Mouse (Mus musculus): Measurements from ENCODE around the gene Osbp. TPM values are rescaled to one million over a fixed set of nuclear protein-coding genes. Genes with fewer than 3 reads are reported as not detected.

Gene Osbp
- polyA plus RNA-seq, 1 experiment from 2014 or later, result 4.3 TPM

DNA sequence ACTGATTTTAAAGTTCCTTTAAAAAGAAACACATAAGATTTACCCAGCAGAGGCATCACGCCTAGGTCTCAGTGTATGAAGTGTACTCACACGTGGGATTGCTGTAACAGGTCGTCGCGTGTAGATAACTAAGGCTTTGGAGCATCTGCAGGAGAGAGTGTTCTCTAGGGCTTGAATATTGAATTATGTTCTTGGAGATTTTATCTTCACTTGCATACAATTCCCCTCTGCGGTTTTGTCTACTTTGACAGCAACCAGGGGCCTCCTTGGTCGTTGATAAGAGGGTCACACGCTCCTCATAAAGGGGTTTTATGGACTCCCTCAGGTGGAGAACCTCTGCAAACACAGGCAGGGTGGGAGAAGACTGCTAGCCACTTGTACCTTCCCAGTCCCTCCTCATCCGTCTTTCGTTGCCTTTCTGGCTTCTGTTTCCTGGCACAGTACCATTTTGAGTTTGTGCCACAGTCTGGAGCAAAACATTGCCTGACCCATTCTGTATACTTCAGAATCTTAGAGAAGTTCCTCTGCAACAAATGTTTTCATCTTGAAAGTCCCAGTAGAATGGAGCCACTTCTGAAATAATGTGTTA is 26.8 kb downstream of the Osbp start:
- Histone ChIP-seq H3K4me3 (no peak overlapping the region), H3K27me3 (no peaks in the 10 kb centered on the region), H3K27ac (replicated peaks) (no peak overlapping the region), H3K36me3 (peaks cover 72% of the 10 kb centered on the region), H3K9ac (replicated peaks) (no peak overlapping the region), H3K4me1 (no peaks in the 10 kb centered on the region), H3K4me2 (replicated peaks) (no peak overlapping the region), H3K9me3 (no peaks in the 10 kb centered on the region)
- no peak for ATAC-seq (replicated peaks)
- 92% methylated on average over 10 of the region's 10 CpGs for WGBS

DNA sequence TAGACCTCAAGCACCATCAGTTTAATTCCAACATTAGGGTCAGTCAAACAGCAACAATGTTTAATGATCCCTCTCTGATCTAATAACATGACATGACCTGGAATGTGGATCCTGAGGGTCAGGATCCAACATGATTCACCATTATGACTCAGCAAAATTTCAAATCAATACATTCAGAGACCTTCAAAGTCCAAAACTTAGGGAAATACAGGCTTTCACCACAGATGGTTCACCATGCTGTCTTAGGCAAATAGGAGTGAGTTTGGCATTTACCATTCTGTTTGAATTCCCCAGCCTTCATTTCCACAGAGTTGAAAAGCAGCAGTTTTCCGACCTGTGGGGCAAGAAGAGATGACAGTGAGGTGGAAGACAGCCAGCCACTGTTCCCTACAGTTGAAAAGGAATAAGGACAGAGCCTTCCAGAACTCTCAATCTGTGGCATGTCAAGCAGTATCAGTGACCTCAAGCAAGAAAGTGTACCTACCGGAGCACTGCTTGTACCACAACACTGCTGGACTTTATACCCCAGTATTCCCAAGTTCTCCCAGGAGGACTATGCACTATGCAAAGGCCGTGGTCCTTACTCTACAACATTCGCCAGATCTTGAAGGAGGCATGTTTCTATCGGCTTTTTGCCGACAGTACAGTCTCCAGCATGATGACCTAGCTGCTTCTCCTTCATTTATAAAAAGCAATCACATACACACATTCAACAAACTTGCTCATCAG is 29.1 kb downstream of the Osbp start:
- Histone ChIP-seq H3K36me3 (peaks cover 54% of the 10 kb centered on the region), H3K4me2 (replicated peaks) (no peak overlapping the region), H3K4me3 (no peak overlapping the region), H3K9me3 (no peaks in the 10 kb centered on the region), H3K4me1 (no peaks in the 10 kb centered on the region), H3K9ac (replicated peaks) (no peak overlapping the region), H3K27ac (replicated peaks) (no peak overlapping the region), H3K27me3 (no peaks in the 10 kb centered on the region)
- ATAC-seq (replicated peaks), result no peak
- WGBS, result 91% methylated on average over 6 of the region's 6 CpGs

DNA sequence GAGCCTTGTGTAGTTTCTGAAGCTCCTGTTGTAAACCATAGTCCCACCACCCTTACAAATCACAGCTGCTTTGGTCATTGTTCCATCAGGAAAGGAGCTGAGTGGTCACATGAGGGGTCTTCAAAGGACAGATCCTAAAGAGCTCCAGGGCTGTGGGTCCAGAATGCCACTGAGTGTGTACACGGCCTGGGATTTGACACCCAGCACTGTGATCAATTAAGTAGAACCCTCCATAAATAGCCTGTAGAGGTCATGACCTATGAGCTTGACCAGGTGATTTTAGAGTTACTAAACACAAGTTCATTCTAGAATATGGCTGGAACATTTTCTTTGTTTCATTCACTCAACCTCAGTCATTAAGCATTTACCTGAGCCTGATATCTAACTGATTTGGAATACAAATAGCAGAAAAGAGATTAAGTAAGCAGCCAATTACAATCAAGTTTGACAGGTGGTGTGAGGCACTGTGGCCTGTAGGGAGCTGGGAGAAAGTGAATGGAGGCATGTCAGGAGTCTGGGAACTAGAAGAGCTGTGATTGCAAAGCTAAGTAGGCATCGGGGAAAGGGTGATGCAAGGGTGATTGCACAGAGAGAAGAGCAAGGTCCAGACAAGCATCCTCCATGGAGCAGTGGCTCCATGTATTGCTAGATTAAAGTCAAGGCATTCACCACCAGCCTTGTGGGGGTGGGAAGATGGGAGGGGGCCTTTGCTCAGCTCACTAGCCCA is 30.1 kb downstream of the Osbp start:
- no peak overlapping the region for H3K27ac ChIP-seq (replicated peaks)
- no peaks in the 10 kb centered on the region for H3K27me3 ChIP-seq
- H3K4me1 ChIP-seq, result no peaks in the 10 kb centered on the region
- no peak for ATAC-seq (replicated peaks)
- H3K4me2 ChIP-seq (replicated peaks), result no peak overlapping the region
- WGBS, result 69% methylated on average over 2 of the region's 2 CpGs
- no peak overlapping the region for H3K4me3 ChIP-seq
- H3K36me3 ChIP-seq, result peaks cover 45% of the 10 kb centered on the region
- no peak overlapping the region for H3K9ac ChIP-seq (replicated peaks)
- no peaks in the 10 kb centered on the region for H3K9me3 ChIP-seq

DNA sequence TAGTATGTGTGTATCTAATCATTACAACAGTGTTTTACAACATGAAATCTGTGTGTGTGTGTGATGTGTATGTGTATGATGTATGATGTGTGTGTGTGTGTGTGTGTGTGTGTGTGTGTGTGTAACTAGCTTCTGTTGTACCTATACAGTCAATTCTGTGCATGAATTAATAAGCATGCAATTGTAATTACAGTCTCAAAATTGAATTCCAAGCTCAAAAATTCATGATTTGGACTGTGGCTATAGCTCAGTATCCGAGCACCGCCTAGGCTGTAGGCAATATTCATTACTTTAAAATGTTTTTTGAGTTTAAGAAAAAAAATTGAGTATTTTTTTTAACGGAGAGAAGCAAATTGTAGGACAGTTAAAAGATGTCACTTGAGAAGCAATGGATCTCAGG is 35.9 kb downstream of the Osbp start:
- no peak overlapping the region for H3K4me2 ChIP-seq (replicated peaks)
- no peaks in the 10 kb centered on the region for H3K9me3 ChIP-seq
- H3K36me3 ChIP-seq, result no peaks in the 10 kb centered on the region
- H3K27ac ChIP-seq (replicated peaks), result no peak overlapping the region
- no peaks in the 10 kb centered on the region for H3K27me3 ChIP-seq
- H3K9ac ChIP-seq (replicated peaks), result no peak overlapping the region
- H3K4me3 ChIP-seq, result no peak overlapping the region
- ATAC-seq (replicated peaks), result no peak
- 20% methylated on average over 3 of the region's 3 CpGs for WGBS
- H3K4me1 ChIP-seq, result peaks cover 16% of the 10 kb centered on the region

DNA sequence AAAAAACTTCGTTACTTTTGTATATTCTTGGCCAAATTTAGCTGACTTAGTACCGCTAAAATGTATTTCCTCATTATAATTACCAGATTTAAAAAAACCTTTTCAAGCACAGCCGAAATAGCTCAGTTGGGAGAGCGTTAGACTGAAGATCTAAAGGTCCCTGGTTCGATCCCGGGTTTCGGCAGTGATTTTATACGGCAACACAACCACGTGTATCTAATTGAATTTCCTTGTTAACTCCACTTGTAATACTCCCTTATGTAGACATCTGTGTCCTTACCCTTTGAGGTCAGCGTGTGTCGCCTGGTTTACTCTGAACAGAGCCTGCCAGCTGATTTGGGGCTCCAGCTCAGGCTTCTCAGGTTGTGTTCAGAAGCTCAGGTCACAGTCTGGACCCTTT is 36.4 kb downstream of the Osbp start:
- peak; percentile 33 for ATAC-seq (replicated peaks)
- WGBS, result 2% methylated on average over 11 of the region's 11 CpGs

DNA sequence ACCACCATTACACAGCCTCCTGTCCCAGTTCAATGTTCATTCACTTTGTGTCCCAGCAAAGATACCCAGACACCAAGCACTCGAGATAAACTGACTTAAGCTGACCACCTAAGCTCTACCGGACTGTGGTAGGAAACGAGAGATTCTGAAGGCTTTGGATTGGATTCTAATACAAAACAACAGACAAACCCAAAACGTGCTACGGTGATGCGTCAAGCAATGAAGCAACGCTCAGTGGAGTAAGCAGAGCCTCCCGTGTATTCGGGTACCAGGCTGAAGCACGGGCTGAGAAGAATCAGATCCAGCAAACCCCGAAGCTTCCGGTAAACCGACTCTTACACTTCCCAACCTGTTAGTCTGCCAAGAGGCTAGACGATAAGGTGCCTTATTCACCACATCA is 37.0 kb downstream of the Osbp start:
- WGBS, result 54% methylated on average over 14 of the region's 14 CpGs
- Histone ChIP-seq H3K9me3 (no peaks in the 10 kb centered on the region), H3K4me2 (replicated peaks) (peak overlapping the region; percentile 33), H3K4me1 (peaks cover 25% of the 10 kb centered on the region), H3K27ac (replicated peaks) (no peak overlapping the region), H3K36me3 (no peaks in the 10 kb centered on the region), H3K9ac (replicated peaks) (no peak overlapping the region), H3K27me3 (no peaks in the 10 kb centered on the region), H3K4me3 (peak overlapping the region; percentile 27)
- no peak for ATAC-seq (replicated peaks)

More for the DNA sequence above, 36.4 kb downstream of the Osbp start:
- no peaks in the 10 kb centered on the region for H3K9me3 ChIP-seq
- H3K4me3 ChIP-seq, result peak overlapping the region; percentile 27
- no peak overlapping the region for H3K9ac ChIP-seq (replicated peaks)
- no peak overlapping the region for H3K27ac ChIP-seq (replicated peaks)
- peak overlapping the region; percentile 33 for H3K4me2 ChIP-seq (replicated peaks)
- H3K36me3 ChIP-seq, result no peaks in the 10 kb centered on the region
- peaks cover 20% of the 10 kb centered on the region for H3K4me1 ChIP-seq
- no peaks in the 10 kb centered on the region for H3K27me3 ChIP-seq

DNA sequence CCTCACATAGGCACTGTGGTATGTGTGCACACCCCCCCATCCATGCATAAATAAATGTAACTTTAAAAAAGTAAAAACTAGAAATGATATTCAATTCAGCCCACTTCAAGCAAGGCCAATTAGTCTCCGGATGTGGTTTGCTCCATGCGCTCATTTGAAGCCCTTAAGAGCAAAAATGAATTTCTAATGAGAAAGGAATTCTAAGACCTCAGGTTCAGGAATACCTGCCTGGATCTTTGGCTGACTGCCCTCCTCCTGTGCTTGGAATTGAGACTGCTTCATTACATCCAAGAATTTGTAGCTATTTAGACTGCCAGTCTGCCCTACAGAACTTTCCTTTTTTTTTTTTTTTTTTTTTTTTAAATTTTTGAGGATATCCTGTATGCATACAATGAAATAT is 37.8 kb downstream of the Osbp start:
- Histone ChIP-seq H3K4me1 (peaks cover 25% of the 10 kb centered on the region), H3K4me2 (replicated peaks) (no peak overlapping the region), H3K36me3 (no peaks in the 10 kb centered on the region), H3K9ac (replicated peaks) (no peak overlapping the region), H3K4me3 (no peak overlapping the region), H3K27ac (replicated peaks) (no peak overlapping the region), H3K9me3 (no peaks in the 10 kb centered on the region), H3K27me3 (no peaks in the 10 kb centered on the region)
- no peak for ATAC-seq (replicated peaks)
- 88% methylated on average over 2 of the region's 2 CpGs for WGBS

DNA sequence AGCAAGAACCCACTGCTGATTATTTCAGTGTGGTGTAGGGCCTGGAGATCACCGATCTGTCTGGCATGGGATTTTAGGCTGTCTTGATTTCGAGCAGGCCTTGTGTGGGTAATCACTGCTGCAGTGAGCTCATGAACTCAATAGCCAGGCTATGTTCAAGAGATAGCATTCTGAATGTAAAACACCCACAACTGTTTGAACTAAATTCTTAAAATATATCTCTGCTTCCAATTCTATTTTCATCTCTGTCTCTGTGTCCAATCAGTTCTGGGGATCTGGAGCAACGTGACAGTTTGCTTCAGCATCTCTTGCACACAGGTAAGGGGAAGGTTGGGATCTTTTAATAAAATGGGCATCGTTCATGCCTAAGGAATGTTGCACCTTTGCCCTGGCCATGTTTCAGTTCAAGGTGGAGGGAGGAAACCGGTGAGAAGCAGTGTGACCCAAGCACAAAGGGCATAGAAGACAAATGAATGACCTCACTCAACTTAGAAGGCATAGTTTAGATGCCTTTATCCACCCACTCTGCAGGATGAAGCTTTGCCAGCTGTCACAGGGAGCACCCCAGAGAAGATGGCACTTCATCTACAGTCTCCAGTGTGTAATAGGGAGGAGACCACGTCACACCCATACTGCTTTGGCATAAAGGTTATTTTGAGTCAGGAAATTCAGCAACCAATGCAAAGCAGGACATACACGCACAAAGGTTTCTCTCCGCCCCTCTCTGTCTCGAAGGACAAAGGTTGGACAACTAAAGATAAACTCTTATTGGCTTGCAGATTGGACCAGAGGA is 38.7 kb downstream of the Osbp start:
- WGBS, result 59% methylated on average over 9 of the region's 9 CpGs
- peaks cover 25% of the 10 kb centered on the region for H3K4me1 ChIP-seq
- H3K27me3 ChIP-seq, result no peaks in the 10 kb centered on the region
- H3K9ac ChIP-seq (replicated peaks), result peak overlapping the region; percentile 67
- peak overlapping the region; percentile 89 for H3K27ac ChIP-seq (replicated peaks)
- no peaks in the 10 kb centered on the region for H3K9me3 ChIP-seq
- H3K4me2 ChIP-seq (replicated peaks), result peak overlapping the region; percentile 58
- no peaks in the 10 kb centered on the region for H3K36me3 ChIP-seq
- H3K4me3 ChIP-seq, result peak overlapping the region; percentile 80
- no peak for ATAC-seq (replicated peaks)

DNA sequence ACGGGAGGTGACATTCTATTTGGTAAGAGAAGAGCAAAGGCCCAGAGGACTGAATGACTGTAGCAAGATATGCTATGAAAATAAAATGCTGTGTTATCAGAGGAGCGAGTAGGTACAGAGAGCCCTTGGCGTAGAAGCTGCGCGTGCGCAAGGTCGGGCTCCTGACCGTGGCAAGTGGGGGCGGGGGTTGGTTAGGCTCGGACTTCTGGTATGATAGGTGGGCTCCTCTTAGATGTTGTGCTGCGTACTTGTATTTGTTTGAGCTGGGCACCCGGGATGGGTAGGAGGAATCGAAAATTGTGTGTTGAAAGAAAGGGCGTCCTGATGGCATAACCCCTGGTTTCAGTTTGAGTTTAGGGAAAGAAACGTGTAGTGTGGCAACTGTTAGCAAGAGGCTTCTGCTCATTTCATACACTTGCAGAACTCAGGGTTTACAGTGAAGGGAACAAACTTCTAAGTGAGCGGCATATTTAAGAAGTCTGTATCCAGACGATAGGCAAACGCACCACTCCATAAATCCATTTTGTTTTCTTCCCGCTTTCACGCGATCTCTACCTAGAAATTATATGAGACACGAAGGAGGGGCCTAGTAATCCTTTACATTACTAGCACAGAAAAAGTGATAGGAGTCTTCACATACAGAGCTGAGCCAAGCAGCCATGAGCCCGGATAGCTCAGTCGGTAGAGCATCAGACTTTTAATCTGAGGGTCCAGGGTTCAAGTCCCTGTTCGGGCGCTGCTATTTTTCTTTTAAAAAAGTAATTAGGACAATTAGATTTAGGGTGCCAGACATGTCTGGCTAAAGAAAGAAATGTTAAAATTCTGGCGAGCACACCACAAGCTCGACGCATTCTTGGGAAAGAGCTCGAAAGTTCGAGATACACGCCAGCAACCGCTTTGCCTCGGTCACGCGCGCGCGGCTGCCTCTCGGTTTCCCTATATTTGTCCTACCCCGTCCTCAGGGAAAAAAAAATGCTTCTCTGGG is 39.9 kb downstream of the Osbp start:
- Histone ChIP-seq H3K9me3 (no peaks in the 10 kb centered on the region), H3K4me1 (peaks cover 25% of the 10 kb centered on the region), H3K27me3 (no peaks in the 10 kb centered on the region), H3K27ac (replicated peaks) (peak overlapping the region; percentile 89), H3K36me3 (no peaks in the 10 kb centered on the region), H3K4me2 (replicated peaks) (peak overlapping the region; percentile 58), H3K4me3 (peak overlapping the region; percentile 80), H3K9ac (replicated peaks) (peak overlapping the region; percentile 67)
- WGBS, result under 1% methylated on average over 41 of the region's 41 CpGs
- ATAC-seq (replicated peaks), result peak; percentile 70

DNA sequence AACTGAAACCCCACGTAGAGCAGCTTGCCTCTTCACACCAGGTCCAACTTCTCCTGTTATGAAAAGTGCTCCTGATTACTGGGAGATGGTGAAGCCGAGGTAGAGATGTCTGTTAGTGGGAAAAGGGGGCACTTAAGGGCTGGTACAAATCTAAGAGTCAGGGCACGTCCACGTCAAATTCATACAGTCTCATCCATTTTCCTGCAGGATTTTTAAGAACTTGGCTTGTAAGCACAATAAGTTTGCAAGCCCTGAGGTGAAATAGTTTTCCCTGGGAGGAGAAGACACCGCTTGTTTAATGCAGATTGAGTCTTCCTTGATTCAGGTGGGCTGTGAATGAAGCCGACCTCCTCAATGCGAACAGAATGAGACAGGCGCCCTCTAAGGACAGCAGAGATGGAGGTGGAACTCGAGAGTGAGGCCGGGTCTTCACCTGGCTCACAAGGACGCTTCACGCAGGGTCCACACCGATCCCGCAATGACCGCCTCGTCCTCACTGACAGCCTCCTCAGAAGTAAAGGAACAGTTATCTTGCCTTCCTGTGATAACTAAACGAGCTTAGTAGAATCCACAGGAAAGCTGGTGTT is 40.7 kb downstream of the Osbp start:
- Histone ChIP-seq H3K4me3 (peak overlapping the region; percentile 80), H3K27me3 (no peaks in the 10 kb centered on the region), H3K9ac (replicated peaks) (peak overlapping the region; percentile 67), H3K36me3 (no peaks in the 10 kb centered on the region), H3K4me2 (replicated peaks) (peak overlapping the region; percentile 58), H3K4me1 (peaks cover 25% of the 10 kb centered on the region), H3K27ac (replicated peaks) (peak overlapping the region; percentile 89), H3K9me3 (no peaks in the 10 kb centered on the region)
- 2% methylated on average over 17 of the region's 17 CpGs for WGBS
- ATAC-seq (replicated peaks), result no peak
